In genomic region chr19:42777801-42778200, GRCm38 (mm10) we compare ENCODE assay signal across 8 mouse cellular contexts. TPM values are rescaled to one million over a fixed set of nuclear protein-coding genes. Genes with fewer than 3 reads are reported as not detected.
DNase-seq lines count a peak whose midpoint lies in the region; ATAC-seq and TF ChIP-seq lines count a peak whose summit lies in the region.

No protein-coding gene starts in this region.

- ATAC-seq in kidney, embryonic 14.5 days (ENCODE audit: low FRiP score, low TSS enrichment), result no peak
- no peak for ATAC-seq in lung, embryonic 14.5 days (ENCODE audit: insufficient read depth)
- ATAC-seq in megakaryocyte-erythroid progenitor cell, adult 5-6 weeks (replicated peaks; ENCODE audit: low FRiP score, low TSS enrichment, poor library complexity, severe bottlenecking), result no peak

- no peak overlapping the region for H3K4me3 ChIP-seq in kidney, embryonic 14.5 days (ENCODE audit: low read length)
- no peak overlapping the region for H3K4me3 ChIP-seq in lung, embryonic 14.5 days (ENCODE audit: low read depth, low read length)
- H3K4me3 ChIP-seq in forebrain, embryonic 10.5 days, result no peak overlapping the region

- peak; percentile 37 for TF ChIP-seq CTCF in lung, embryonic 14.5 days (IDR thresholded peaks at IDR 0.05; ENCODE audit: low read depth)

- H3K4me1 ChIP-seq in kidney, embryonic 14.5 days (ENCODE audit: control insufficient read depth, insufficient read depth, low read length), result 0 out of 2 replicates have a peak, but pooled peaks cover 4% of the 10 kb centered on the region
- H3K4me1 ChIP-seq in lung, embryonic 14.5 days (ENCODE audit: insufficient read depth), result peaks cover 5% of the 10 kb centered on the region; the same call in 1 of the 2 replicates
- H3K4me1 ChIP-seq in forebrain, embryonic 10.5 days, result peaks cover 22% of the 10 kb centered on the region

- H3K27ac ChIP-seq in kidney, embryonic 14.5 days (ENCODE audit: low read depth, low read length), result no peak overlapping the region
- no peak overlapping the region for H3K27ac ChIP-seq in lung, embryonic 14.5 days (ENCODE audit: low read depth)
- H3K27ac ChIP-seq in forebrain, embryonic 10.5 days, result no peak overlapping the region

- H3K9ac ChIP-seq in kidney, embryonic 14.5 days (ENCODE audit: low read depth, low read length), result no peak overlapping the region
- no peak overlapping the region for H3K9ac ChIP-seq in lung, embryonic 14.5 days

- H3K9me3 ChIP-seq in kidney, embryonic 14.5 days (ENCODE audit: control insufficient read depth, low read length), result no peaks in the 10 kb centered on the region
- H3K9me3 ChIP-seq in lung, embryonic 14.5 days (ENCODE audit: low read depth, low read length), result no peaks in the 10 kb centered on the region
- no peaks in the 10 kb centered on the region for H3K9me3 ChIP-seq in forebrain, embryonic 10.5 days

- H3K36me3 ChIP-seq in kidney, embryonic 14.5 days (ENCODE audit: control insufficient read depth, insufficient read depth, low read length), result no peaks in the 10 kb centered on the region
- no peaks in the 10 kb centered on the region for H3K36me3 ChIP-seq in lung, embryonic 14.5 days (ENCODE audit: insufficient read depth)
- H3K36me3 ChIP-seq in forebrain, embryonic 10.5 days (replicated peaks), result no peaks in the 10 kb centered on the region

- H3K27me3 ChIP-seq in kidney, embryonic 14.5 days (ENCODE audit: control insufficient read depth, insufficient read depth, low read length), result no peaks in the 10 kb centered on the region
- no peaks in the 10 kb centered on the region for H3K27me3 ChIP-seq in lung, embryonic 14.5 days (ENCODE audit: insufficient read depth, low read length)
- no peaks in the 10 kb centered on the region; the same call in 1 of the 2 replicates for H3K27me3 ChIP-seq in forebrain, embryonic 10.5 days (ENCODE audit: poor library complexity, severe bottlenecking)

- DNase-seq in kidney, adult 18-20 months, result peak; percentile 34
- DNase-seq in CD4-positive helper T cell, adult 2 months (ENCODE audit: low read depth, low spot score), result peak; percentile 36
- DNase-seq in T-cell, adult 2 months (ENCODE audit: low spot score), result peak; percentile 55
- no peak for DNase-seq in lung, embryonic 14.5 days
- DNase-seq in forebrain, embryonic 10.5 days (ENCODE audit: extremely low spot score, low spot score), result no peak
- no peak for DNase-seq in right cerebral cortex, postnatal 10 days (ENCODE audit: low spot score in 2 of 2)

- WGBS in kidney, embryonic 14.5 days, result 72% methylated on average over 5 of the region's 5 CpGs
- WGBS in lung, embryonic 14.5 days, result 66% methylated on average over 5 of the region's 5 CpGs
- 81% methylated on average over 5 of the region's 5 CpGs for WGBS in forebrain, embryonic 10.5 days

- no peak overlapping the region for H3K4me2 ChIP-seq in kidney, embryonic 14.5 days (replicated peaks; ENCODE audit: low read depth, low read length)
- no peak overlapping the region for H3K4me2 ChIP-seq in lung, embryonic 14.5 days

RNA-seq across cellular contexts. Expression of gene Hps1, which starts 2.0 kb away (rescaled TPM):
- 10.0 and 12.1 TPM in 2 replicates for polyA plus RNA-seq in kidney, embryonic 14.5 days (2014; fragmentation: Nextera tagmentation; extraction: Ambion mirVana)
- polyA plus RNA-seq in lung, embryonic 14.5 days (2014; fragmentation: Nextera tagmentation; extraction: Ambion mirVana), result 13.7 and 14.8 TPM in 2 replicates
- total RNA-seq in megakaryocyte-erythroid progenitor cell, adult 5-6 weeks (2014; fragmentation: Nextera tagmentation), result 29.2 and 29.7 TPM in 2 replicates
- 18.7 and 21.6 TPM in 2 replicates for total RNA-seq in megakaryocyte-erythroid progenitor cell, adult 5-6 weeks (2017)
- polyA plus RNA-seq in forebrain, embryonic 10.5 days (2016; fragmentation: Nextera tagmentation; extraction: Ambion mirVana), result 21.1 and 21.8 TPM in 2 replicates

RNA-seq across cellular contexts. Expression of gene Pyroxd2, which starts 25.2 kb away (rescaled TPM):
- 2.4 and 3.0 TPM in 2 replicates for polyA plus RNA-seq in kidney, embryonic 14.5 days (2014; fragmentation: Nextera tagmentation; extraction: Ambion mirVana)
- 4.2 and 5.0 TPM in 2 replicates for polyA plus RNA-seq in lung, embryonic 14.5 days (2014; fragmentation: Nextera tagmentation; extraction: Ambion mirVana)
- 1.3 and 3.4 TPM in 2 replicates for total RNA-seq in megakaryocyte-erythroid progenitor cell, adult 5-6 weeks (2014; fragmentation: Nextera tagmentation)
- 0.42 and 0.76 TPM in 2 replicates for total RNA-seq in megakaryocyte-erythroid progenitor cell, adult 5-6 weeks (2017)
- 0.29 and 0.63 TPM in 2 replicates for polyA plus RNA-seq in forebrain, embryonic 10.5 days (2016; fragmentation: Nextera tagmentation; extraction: Ambion mirVana)

Comparison
In these comparisons a context has a peak if more than half of its experiments do, and no peak if none do; other contexts are left out.
1. DNase-seq: peak in kidney, adult 18-20 months (single experiment), CD4-positive helper T cell, adult 2 months (single experiment) and T-cell, adult 2 months (single experiment); none in lung, embryonic 14.5 days (single experiment), forebrain, embryonic 10.5 days (single experiment) and right cerebral cortex, postnatal 10 days (0 of 2).